Mouse (Mus musculus): ENCODE measurements around the gene Bzw2.

The Bzw2 gene

DNA sequence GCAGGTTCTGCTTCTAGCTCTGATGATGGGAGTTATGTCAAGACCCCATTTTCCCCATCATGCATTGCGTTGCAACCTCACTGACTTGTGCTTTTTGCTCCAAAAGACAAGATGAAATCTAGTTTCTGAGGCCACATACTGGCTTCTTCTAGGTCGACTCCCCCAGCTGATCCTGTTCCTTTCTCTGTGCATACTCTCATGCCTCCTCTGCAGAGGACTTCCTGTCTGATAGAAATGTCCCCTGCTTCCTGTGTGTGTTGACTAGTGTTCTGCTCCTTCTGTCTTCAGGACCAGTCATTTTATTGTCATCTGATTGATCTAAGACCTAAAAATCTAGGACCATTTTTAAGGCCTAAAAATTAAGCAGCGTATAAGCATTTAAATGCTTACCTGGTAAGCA, 22.5 kb downstream of the Bzw2 start:
- no peak for DNase-seq (ENCODE audit: low read depth, low spot score)

DNA sequence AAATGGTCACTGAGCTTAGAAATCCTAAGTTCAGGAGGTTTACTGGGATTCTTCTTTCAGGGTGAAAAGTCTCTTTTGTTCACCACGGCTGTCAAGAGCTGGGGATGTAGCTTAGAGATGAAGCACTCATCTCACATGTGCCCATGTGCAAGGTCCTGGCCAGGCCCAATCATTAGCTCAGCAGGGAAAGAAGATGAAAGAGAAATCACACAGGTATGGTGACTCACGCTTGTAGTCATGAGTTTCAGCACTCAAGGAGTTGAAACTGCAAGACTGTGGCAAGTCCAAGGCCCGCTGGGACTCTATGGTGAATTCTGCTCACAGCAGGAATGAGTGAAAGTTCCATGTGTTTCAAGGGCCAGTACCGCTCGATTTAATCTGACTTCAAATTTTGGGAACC, 23.8 kb downstream of the Bzw2 start:
- DNase-seq (ENCODE audit: low read depth, low spot score): no peak

DNA sequence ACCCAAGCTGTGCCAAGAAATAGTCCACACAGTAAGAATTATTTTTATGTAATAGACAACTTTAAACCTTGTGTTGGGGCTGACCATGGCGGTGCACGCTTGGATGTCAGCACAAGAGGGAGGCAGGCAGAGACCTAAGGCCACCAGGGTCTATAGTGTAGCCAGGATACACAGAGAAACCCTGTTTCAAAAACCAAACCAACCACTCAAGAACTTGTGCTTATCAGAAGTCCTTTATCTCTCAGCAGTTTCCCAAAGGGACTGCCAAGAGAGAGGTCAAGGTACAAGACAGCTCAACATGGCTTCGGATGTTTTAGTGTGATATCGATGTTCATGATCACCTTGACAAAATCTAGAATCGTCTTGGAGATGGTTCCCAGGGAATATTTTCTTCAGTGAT, 24.3 kb downstream of the Bzw2 start:
- no peak for DNase-seq (ENCODE audit: low read depth, low spot score)

DNA sequence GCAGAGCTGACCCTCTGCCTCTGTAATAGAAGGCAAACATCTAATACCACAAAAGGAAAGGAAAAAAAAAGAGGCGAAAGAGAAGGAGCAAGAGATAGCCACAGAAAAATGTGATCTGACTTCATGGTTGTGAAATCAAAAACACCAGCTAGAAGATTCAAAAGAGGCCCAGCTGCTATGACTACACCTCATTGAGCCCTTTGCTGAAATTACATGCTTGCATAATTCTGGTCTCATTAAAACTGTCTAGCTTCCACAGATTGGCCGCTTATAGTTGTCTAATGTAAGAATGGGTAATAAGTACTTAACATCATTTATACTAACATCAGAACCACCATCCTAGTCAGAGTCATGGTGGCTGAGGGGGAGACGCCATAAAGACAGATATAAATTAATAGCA, 25.2 kb downstream of the Bzw2 start:
- DNase-seq (ENCODE audit: low read depth, low spot score): no peak

DNA sequence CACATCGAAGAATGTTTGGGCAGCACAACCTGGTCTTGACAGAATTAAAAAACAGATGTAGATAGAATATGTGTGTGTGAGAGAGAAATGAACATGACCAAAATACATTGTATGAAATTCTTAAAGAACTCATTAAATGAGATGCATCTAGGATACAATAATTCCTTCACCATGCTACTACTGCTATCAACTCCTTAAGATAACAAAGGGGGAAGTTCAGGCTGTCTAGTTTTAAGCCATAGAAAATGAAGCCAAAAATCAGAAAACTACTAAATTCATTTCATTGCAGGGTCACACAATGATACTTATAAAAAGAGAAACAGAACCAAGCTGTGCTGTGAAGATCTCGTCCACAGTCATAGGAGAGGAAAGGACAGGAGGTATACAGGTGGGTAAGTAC, 25.6 kb downstream of the Bzw2 start:
- no peak for DNase-seq (ENCODE audit: low read depth, low spot score)

DNA sequence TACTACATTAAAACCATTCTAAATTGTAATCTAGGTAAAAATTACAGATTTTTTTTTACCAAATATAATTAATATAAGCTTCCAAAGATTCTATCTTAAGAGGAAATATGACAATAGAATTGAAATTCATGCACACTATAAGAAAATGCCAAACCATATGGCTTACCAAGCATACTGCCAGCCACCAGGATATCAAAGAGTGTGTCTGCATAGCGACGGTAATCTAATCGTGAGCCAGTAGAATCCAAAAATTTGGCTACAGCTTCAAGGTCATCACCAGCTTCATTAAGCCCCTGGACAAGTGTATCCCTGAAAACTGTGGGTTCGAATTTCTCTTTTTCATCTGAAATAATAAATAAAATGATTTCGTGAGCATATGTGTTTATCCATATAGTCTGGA, 28.1 kb downstream of the Bzw2 start:
- no peak for DNase-seq (ENCODE audit: low read depth, low spot score)

DNA sequence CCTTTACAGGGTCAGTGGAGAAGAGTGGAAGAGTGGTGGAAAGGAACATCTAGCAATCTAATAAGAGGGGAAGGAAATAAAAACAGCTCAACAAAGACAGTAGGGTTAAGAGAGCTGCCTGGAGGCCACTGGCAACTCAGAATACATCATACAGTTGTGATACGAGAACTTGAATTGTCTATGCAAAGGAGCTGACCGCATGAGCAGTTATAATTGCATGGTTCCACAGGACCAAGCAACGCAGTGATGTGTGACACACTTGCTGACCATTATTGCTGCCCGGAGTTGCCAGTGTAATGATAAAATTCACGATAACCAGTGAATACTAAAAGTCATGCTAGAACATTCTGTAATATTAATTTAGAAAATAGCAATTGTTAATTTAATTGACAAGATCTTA, 31.8 kb downstream of the Bzw2 start:
- no peak for DNase-seq (ENCODE audit: low read depth, low spot score)

DNA sequence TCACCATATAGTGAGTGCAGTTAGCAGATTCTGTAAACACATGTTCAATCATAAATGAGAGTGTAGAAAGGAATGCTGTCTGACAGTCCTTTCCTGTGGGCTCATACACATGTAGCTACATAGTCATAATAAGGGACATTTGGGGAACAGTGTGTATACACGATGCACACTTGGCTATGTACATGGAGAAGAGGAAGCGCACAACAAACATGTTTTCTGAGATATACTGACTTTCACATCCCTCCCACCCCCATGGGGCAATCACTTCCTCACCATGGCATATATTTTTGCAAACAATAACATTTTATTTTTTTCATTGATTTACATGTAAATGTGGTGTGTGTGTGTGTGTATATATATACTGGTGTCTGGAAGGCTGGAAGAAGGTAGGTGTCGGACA, 38.6 kb downstream of the Bzw2 start:
- DNase-seq (ENCODE audit: low read depth, low spot score): no peak

DNA sequence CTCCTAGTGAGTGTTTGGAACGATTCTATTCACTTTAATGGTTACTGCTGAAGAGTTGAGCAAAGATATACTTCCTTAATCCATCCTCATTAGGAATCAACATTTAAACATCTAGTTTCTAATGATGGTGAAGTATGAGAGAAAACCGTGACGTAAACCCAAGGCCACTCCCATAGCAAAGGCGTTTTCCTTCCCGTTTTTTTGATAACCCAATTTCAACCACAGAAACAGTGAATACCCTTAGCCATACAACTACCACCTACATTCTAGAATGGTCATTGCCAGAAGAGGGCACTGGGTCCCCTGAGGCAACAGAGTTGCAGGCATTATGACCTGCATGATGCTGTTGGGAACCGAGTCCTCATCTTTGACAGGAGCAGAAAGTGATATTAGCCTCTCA, 40.7 kb downstream of the Bzw2 start:
- no peak for DNase-seq (ENCODE audit: low read depth, low spot score)

DNA sequence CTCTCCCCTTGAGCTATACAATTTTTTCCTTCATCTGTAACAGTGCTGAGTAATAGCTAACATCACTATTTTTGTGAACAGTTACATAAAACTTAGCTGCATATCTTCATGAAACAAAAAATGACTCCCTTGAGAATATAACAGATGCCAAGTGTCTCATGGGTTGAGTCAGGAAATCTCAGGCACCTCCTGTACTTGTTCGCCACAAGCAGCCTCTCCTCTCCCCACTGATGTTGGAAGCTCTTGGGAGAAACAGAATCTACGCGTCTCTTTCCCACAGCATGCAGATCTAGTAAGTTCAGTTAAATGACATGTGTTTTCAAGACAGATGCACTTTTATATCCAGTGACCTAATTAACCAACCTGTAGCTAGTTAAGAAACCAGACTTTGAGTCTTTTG, 45.8 kb downstream of the Bzw2 start:
- no peak for DNase-seq (ENCODE audit: low read depth, low spot score)

DNA sequence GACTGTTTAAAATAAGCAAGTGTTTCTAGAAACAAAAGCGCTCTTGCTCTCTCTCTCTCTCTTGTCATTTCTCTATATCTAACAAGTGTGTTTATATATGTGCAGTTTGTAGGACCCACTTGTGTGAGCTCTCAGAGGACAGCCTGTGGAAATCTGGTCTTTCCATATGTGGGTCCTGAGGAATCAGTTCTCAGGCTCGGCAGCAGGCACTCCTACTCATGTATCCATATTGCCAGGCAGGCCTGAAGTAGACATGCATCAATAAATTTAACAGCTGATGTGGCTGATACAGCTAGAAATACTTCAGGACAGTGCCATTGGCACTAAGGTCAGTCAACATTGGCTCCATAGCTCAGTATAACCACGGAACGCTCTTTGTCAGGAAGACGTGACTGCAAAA, 46.8 kb downstream of the Bzw2 start:
- no peak for DNase-seq (ENCODE audit: low read depth, low spot score)

DNA sequence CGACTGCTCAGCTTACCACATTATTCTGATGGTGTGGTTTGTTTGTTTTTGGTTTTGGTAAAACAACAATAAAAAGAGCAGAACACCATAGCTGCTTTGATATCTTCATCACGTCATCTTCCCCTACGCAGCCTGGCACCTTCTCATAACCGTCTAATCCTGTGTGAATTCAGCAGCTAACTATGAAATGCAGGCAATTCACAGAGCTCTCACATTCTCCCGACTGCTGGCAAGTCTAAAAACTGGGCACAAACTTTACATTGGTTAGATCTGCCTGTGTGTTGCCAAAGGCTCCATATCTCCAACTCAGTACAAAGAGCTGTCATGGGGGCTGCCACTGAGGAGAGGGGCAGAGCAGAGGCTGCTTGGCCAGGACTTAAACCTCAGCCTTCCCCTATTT, 47.4 kb downstream of the Bzw2 start:
- no peak for DNase-seq (ENCODE audit: low read depth, low spot score)

DNA sequence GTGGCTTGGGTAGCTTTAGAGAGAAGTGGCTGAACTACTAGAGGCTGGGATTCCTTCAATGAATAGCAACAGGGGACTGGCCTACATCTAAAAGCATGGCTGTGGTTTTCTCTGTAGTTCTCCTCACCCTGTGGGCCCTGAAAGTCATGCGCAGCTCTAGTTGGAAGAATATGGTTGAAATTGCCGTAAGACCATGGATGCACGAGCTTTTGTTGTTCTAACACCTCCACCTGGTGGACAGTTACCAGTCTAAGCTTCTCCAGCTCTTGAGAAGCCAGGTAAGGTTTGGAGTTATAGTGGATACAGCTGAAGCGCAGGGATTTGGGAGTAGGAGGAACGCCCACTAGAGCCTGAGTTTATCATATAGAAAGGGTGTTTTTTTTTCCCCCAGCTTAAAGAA, 49.4 kb downstream of the Bzw2 start:
- DNase-seq (ENCODE audit: low read depth, low spot score): no peak

DNA sequence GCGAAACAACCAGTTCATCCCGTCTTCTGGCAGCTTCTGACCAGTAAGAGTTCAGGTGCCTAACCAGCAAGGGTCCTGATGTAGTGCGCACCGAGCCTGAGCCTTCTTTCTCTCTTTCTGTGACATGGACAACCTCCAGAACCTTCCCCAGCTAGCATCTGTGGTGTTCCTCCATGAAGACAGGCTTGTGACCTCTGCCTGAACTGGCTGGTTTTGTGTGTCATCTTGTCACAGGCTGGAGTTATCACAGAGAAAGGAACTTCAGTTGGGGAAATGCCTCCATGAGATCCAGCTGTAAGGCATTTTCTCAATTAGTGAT, 54.3 kb downstream of the Bzw2 start:
- DNase-seq (ENCODE audit: low read depth, low spot score): no peak

DNA sequence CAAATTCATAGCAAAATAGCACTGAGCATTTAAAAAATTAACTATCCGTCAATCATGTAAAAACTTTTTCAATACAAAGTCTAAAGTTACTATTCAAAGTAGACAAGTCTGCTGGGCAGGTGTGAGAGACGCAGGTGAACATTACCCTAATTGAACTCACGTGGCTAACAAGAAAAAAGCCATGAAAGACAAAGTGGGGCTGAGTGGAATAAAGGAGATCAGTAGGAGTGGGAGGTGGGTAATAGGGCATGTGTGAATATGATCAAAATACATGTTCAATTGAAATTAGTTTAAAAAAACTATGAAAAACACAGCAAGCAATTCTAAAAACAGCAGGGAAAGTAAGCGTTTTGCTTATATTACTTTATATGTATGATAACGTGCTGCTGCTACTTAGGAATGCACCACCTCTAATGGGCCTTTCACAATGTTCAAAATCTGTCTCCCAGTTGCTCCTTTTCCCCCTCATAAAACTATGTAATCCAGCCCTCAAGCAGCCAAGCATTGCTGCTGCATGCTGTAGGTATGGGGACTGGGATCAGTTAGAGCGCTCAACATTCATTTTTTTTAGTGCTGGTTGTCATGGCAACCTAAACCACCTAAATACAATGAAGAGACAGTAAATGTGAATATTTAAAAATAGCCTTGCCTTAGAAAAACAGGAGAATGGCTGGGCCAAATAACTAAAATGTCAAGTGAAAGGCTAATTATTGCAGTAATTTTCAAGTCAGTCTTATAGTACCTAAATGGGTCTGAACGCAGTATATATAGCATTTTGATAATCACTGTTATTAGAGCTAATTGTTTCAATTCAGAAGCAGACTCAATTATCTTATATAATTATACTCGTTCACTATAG, 54.9 kb downstream of the Bzw2 start:
- no peak for DNase-seq (ENCODE audit: low read depth, low spot score)

DNA sequence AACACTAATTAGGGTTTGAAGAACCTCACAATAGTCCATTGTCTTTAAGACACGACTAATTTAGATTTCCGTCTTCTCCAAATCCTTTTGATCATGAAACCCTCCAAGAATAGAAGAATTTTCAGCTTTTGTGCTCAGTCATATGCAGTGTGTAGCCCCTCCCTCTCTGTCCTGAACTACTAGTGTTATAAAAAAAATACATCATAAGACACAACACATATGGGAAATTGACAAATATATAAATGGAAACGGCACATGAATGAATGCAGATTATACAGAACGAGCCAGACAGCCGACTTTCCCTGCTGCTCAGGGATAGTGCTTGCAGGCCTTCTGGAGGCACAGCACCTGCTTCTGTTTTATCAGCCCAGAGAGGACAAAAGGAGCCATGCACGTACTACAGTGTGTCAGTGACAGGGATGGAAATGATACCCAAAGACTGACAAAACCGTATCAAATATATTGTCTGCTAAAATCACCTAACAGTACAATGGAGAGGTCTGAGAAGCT, 62.5 kb downstream of the Bzw2 start:
- DNase-seq (ENCODE audit: low read depth, low spot score): no peak

DNA sequence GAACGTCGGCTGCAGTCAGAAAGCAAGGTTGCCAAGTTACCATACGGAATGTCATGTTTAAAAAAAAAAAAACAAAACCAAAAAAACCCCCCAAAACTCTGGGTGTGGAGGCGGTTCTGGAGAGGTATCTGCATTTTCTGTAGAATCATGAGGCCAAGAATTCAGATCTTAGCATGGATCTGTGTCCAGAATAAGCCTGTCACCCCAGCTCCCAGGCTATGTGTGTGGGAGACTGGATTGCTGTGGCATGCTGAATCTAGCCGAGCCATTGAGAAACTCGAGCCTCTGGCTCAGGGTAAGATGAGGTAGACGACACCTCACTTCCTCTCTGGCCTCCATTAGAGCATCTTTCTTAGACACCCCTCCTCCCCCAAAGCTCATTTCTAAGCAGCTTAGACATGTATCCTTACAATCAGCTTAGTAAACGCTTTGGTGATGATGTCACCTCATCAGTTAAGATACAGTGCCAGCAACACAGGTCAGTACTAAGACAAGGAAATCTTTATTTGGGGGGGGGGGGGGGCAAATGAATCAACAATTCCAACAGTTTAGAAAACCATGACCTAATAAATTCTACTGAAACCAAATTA, 64.7 kb downstream of the Bzw2 start:
- DNase-seq (ENCODE audit: low read depth, low spot score): no peak

DNA sequence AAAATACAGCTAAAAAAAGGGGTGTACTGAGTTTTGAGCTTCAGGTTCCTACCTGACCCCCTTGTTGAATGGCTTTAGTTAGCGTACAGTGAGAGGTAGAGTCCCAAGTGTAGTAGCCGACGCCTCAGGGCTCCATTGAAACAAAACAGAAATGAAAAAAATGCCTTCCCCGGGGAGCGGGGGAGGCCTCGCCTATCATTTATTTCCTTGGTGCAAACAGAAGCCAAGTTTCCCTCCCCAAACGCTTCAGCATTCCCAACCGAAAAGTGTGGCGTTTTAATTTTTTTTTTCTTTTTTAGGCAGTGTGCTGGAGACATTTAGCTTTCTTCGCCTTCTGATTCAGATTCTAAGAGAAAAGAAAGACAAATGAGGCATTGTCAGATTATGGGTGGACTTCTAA, 65.9 kb downstream of the Bzw2 start:
- DNase-seq (ENCODE audit: low read depth, low spot score): no peak

DNA sequence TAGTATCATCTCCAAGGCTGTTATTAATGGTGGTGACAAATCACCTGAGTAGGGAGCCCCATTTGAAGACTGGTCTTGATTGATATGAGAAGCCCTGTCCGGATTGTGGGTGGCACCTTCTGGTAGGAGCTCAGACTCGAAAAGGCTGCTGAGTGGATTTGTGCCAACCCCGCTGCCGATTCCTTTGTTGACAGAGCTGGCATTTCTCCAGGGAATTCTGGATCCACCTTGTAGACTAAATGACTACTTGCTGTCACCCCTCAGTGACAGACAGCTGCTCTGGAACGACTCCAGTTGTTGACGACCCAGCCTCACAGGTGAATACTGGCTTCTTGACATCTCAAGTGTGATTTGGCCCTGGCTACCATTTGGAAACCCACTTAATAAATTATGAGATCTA, 68.7 kb downstream of the Bzw2 start:
- DNase-seq (ENCODE audit: low read depth, low spot score): no peak

DNA sequence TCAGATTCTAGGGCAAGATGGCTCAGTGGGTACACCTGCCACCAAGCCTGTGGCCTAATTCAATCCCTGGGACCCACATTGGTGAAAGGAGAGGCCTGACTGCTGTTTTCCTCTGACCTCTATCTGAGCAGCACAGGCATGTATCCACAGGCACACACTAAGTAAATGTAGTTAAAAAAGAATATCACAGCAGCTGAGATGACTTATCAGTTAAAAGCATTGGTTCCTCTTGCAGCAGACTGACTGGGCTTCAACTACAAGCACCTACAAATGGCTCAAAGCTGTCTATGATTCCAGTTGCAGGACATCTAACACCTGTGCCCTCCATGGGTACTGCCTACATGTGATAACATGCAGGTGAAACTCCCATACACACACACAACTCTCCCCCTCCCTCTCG, 69.1 kb downstream of the Bzw2 start:
- no peak for DNase-seq (ENCODE audit: low read depth, low spot score)

DNA sequence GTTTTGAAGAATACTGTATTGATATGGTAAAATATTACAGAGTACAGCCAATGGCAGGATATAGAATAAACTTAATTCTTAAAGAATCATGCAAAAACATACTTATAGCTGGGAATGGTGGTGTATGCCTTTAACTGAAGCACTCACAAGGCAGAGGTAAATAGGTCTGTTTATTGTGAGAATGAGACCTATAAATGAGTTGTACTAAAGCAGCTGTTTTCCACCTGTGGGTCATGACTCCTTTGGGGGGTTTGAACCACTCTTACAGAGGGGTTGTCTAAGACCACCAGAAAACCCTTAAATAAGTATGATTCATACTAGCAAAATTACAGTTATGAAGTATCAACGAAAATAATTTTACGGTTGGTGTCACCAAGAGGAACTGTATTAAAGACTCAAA, 72.5 kb downstream of the Bzw2 start:
- DNase-seq (ENCODE audit: low read depth, low spot score): no peak

DNA sequence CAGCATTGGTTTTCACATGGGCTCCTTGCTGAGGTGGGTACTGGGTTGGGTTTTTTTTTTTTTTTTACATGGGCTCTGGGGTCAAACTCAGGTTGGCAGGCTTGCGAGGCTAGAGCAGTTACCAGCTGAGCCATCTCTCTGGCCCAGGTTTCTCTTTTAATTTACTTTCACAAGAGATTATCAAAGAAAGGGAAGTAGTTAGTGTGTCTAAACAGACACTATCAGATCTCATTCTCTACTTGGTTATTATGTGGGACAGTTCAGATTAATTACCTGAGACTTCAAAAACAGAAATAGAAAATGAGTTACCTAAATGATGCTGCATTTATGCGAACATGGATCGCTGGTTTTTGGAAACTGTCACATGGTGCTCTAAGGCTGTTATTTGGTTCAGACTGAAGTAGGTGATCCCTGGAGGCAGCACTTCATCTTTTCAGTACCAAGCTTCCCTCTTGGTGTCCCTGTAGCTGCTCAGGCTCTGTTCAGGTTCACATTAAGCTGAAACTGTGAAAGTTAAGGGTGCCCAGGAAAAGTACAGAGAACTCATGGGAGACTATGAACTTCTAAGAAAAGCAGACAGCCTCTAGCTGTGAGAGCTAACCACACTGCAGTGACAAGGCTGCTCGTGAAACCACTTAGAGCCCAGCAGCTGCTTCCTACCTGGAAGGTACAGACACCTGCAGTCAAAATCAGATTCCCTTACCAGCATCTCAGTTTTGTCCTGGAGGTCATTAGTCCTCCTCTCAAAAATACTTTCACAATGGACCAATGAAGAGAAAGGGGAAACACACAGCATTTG, 79.6 kb downstream of the Bzw2 start:
- no peak for DNase-seq (ENCODE audit: low read depth, low spot score)

DNA sequence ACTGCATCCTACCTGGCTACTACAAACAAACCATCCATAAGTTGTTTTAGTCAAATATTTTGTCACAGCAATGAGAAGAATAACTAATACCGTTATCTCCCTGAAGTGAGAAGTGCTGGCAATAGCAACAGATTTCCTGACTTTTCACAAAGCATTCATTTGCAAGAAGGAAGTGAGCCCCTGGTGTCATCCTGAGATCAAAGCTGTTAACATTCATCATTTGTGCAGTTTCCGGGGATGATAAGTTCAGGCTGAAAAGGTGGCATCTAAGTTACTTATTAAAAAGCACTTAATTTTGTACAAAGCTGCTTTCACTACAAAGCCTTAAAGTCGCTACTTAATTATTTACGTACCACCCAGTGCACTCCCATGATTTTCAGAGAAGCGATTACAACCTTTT, 85.0 kb downstream of the Bzw2 start:
- DNase-seq (ENCODE audit: low read depth, low spot score): no peak
